Mouse (Mus musculus) cerebellum, adult 8-10 months (tissue): ENCODE data around the gene Aldh1a2.

ENCODE experiments used
- DNase-seq: peaks from one replicate; pipeline ENCODE4 v3.0.0; 2022

Aldh1a2 gene

GRCm38 (mm10) chr9:71215248-71216035, at the start of gene Aldh1a2:
TSS of gene Aldh1a2 (plus strand) at chr9:71215789.
- DNase-seq = no peak

- no peak for DNase-seq
Measured at GRCm38 (mm10) chr9:71166019-71166705, 49.4 kb upstream of the Aldh1a2 start.

GRCm38 (mm10) chr9:71166871-71167465, 48.6 kb upstream of the Aldh1a2 start:
- no peak for DNase-seq

GRCm38 (mm10) chr9:71167473-71168215, 47.9 kb upstream of the Aldh1a2 start:
- peak; percentile 2 for DNase-seq

GRCm38 (mm10) chr9:71168511-71168910, 47.1 kb upstream of the Aldh1a2 start, which contains the start of gene Aqp9:
TSS of gene Aqp9 (minus strand) at chr9:71168682.
- DNase-seq = no peak

- no peak for DNase-seq
Measured at GRCm38 (mm10) chr9:71173533-71173932, 42.1 kb upstream of the Aldh1a2 start.

- DNase-seq = no peak
Measured at GRCm38 (mm10) chr9:71174316-71174975, 41.1 kb upstream of the Aldh1a2 start.

GRCm38 (mm10) chr9:71175686-71176085, 39.9 kb upstream of the Aldh1a2 start:
- DNase-seq = no peak

GRCm38 (mm10) chr9:71179276-71179896, 36.2 kb upstream of the Aldh1a2 start:
- no peak for DNase-seq

- no peak for DNase-seq
Measured at GRCm38 (mm10) chr9:71179964-71180700, 35.5 kb upstream of the Aldh1a2 start.

- DNase-seq = no peak
Measured at GRCm38 (mm10) chr9:71185285-71185684, 30.3 kb upstream of the Aldh1a2 start.

- DNase-seq = no peak
Measured at GRCm38 (mm10) chr9:71185823-71186222, 29.8 kb upstream of the Aldh1a2 start.

GRCm38 (mm10) chr9:71187396-71187795, 28.2 kb upstream of the Aldh1a2 start:
- DNase-seq = no peak

GRCm38 (mm10) chr9:71188647-71189415, 26.8 kb upstream of the Aldh1a2 start:
- peak; percentile 49 for DNase-seq

GRCm38 (mm10) chr9:71198826-71199225, 16.8 kb upstream of the Aldh1a2 start:
- no peak for DNase-seq

GRCm38 (mm10) chr9:71202265-71202664, 13.3 kb upstream of the Aldh1a2 start:
- no peak for DNase-seq

- DNase-seq = no peak
Measured at GRCm38 (mm10) chr9:71209299-71209698, 6.3 kb upstream of the Aldh1a2 start.

GRCm38 (mm10) chr9:71210870-71211269, 4.7 kb upstream of the Aldh1a2 start:
- DNase-seq = no peak

GRCm38 (mm10) chr9:71213636-71214035, 2.0 kb upstream of the Aldh1a2 start:
- DNase-seq = no peak
